Mouse (Mus musculus) myocyte (in vitro differentiated cells): ENCODE data around the gene F12. TPM values are rescaled to one million over a fixed set of nuclear protein-coding genes. Genes with fewer than 3 reads are reported as not detected.

Experiments used
- H3K27me3 ChIP-seq: one replicate; pipeline ENCODE4 v1.6.1; 2011; ENCODE audit not compliant: control insufficient read depth, insufficient read depth, insufficient read length
- H3K36me3 ChIP-seq: one replicate; pipeline ENCODE4 v1.6.1; 2011; ENCODE audit not compliant: control insufficient read depth, insufficient read depth
- H3K4me2 ChIP-seq: one replicate; pipeline ENCODE4 v1.6.1; 2011; ENCODE audit warnings: low read depth, control low read depth
- H3K4me3 ChIP-seq: one replicate; pipeline ENCODE4 v1.5.1; 2011; ENCODE audit warnings: mild to moderate bottlenecking, control low read depth, moderate library complexity
- H3K79me2 ChIP-seq: one replicate; pipeline ENCODE4 v1.6.1; 2011; ENCODE audit not compliant: control insufficient read depth, insufficient read depth
- H3ac ChIP-seq: one replicate; pipeline ENCODE4 v1.6.1; 2011; ENCODE audit not compliant: control insufficient read depth, insufficient read length
- CEBPB ChIP-seq: IDR thresholded peaks from 2 replicates; pipeline ENCODE4 v1.6.1; 2011; ENCODE audit warnings: mild to moderate bottlenecking, moderate library complexity; ENCODE audit not compliant: poor library complexity, insufficient read depth, severe bottlenecking
- E2F4 ChIP-seq: IDR thresholded peaks from one replicate; pipeline ENCODE4 v1.6.1; 2011; ENCODE audit warnings: mild to moderate bottlenecking, control low read depth, moderate library complexity; ENCODE audit not compliant: insufficient read depth
- MAX ChIP-seq: IDR thresholded peaks from one replicate; pipeline ENCODE4 v1.6.1; 2011; ENCODE audit warnings: low read depth, mild to moderate bottlenecking, control low read depth
- MYOD1 ChIP-seq, 3 experiments: IDR thresholded peaks; one replicate each; pipeline ENCODE4 v1.6.1; 2011; ENCODE audit warnings: control low read depth in 2 of 3, low read depth in 2 of 3, mild to moderate bottlenecking in 2 of 3, moderate library complexity in 1 of 3; ENCODE audit not compliant: insufficient read length in 2 of 3, control insufficient read depth in 1 of 3
- MYOG ChIP-seq, 3 experiments: IDR thresholded peaks; one replicate each; pipeline ENCODE4 v1.6.1; 2011; ENCODE audit warnings: control low read depth in 2 of 3, low read depth in 2 of 3, mild to moderate bottlenecking in 2 of 3; ENCODE audit not compliant: insufficient read length in 2 of 3, control insufficient read depth in 1 of 3, insufficient read depth in 1 of 3
- POLR2A ChIP-seq: IDR thresholded peaks from one replicate; pipeline ENCODE4 v1.6.1; 2011; ENCODE audit warnings: low read depth, mild to moderate bottlenecking, control low read depth, moderate library complexity; ENCODE audit not compliant: insufficient read length
- POLR2AphosphoS2 ChIP-seq: IDR thresholded peaks from one replicate; pipeline ENCODE4 v1.6.1; 2011; ENCODE audit warnings: low read depth, control low read depth; ENCODE audit not compliant: insufficient read length
- REST ChIP-seq: IDR thresholded peaks from one replicate; pipeline ENCODE4 v1.6.1; 2011; ENCODE audit warnings: mild to moderate bottlenecking, control low read depth, moderate library complexity; ENCODE audit not compliant: insufficient read depth, insufficient read length
- SRF ChIP-seq: IDR thresholded peaks from one replicate; pipeline ENCODE4 v1.6.1; 2011; ENCODE audit warnings: low read depth; ENCODE audit not compliant: control insufficient read depth, insufficient read length
- TCF12 ChIP-seq: IDR thresholded peaks from one replicate; pipeline ENCODE4 v1.6.1; 2011; ENCODE audit warnings: mild to moderate bottlenecking, control low read depth; ENCODE audit not compliant: poor library complexity, insufficient read depth, severe bottlenecking
- TCF3 ChIP-seq: IDR thresholded peaks from one replicate; pipeline ENCODE4 v1.6.1; 2011; ENCODE audit warnings: low read depth, control low read depth; ENCODE audit not compliant: insufficient read length
- USF1 ChIP-seq: IDR thresholded peaks from one replicate; pipeline ENCODE4 v1.6.1; 2011; ENCODE audit warnings: low read depth, mild to moderate bottlenecking, control low read depth, moderate library complexity
- polyA plus RNA-seq: library from polyadenylated mRNA; unstranded; fragments of >200 nt; fragmentation: generic; extraction: Trizol; gene quantifications from one replicate; pipeline ENCODE4 v1.2.1, GENCODE M21; 2012; ENCODE audit warnings: missing spikeins

Gene F12
- polyA plus RNA-seq, 1 experiment = not detected

DNA sequence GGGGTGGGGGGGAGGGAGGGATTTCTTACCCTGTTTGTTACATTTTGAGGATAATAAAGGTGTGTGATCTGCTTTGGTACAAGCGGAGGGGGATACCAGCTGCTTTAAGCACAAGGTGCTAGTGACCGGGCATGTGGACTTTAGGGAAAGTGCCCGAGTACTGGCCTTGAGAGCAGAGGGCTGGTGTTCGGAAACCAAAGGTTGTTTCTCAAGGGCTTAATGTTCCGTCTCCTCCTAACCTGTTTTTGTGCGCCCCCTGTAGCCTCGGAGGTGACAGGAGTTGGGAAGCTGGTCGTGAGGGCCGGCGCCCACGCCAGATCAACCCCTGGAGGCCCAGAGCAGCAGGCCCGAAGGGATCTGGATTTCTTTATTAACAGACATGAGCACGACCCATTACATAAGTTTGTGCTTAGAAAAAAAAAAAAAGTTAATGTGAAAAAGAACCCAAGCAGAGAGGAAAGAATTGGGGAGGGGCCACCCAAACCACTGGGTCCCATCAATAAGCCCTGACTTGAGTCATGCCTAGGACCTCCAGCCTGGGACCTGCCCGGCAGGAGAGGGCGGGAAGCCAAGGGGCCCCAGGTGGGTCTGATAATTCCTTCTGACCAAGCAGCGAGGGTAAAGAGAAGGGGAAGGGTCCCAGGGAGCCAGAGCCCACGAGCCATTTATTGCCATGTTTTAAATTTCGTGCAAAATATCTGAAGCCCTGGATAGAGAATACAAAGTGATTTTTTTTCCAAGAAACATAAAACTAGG is 46.7 kb upstream of the F12 start:
- H3K27me3 ChIP-seq = no peaks in the 10 kb centered on the region
- peak overlapping the region; percentile 92 for H3K4me2 ChIP-seq
- no peaks in the 10 kb centered on the region for H3K79me2 ChIP-seq
- TF ChIP-seq POLR2AphosphoS2 (no peak), SRF (no peak), TCF12 (no peak), USF1 (no peak), TCF3 (no peak), POLR2A (no peak)
- no peak overlapping the region for H3ac ChIP-seq
- H3K36me3 ChIP-seq = peaks cover 11% of the 10 kb centered on the region
- H3K4me3 ChIP-seq = peak overlapping the region; percentile 22

- H3K27me3 ChIP-seq = no peaks in the 10 kb centered on the region
- TF ChIP-seq POLR2A (peak; percentile 51), MAX (no peak), POLR2AphosphoS2 (peak; percentile 86), SRF (no peak), E2F4 (no peak), MYOD1 (IDR thresholded peaks at IDR 0.05; ENCODE audit: control insufficient read depth in 1 of 3, insufficient read length in 2 of 3, low read depth in 2 of 3) (peak in 1 of 3 experiments; percentile 49), REST (no peak), MYOG (IDR thresholded peaks at IDR 0.05; ENCODE audit: control insufficient read depth in 1 of 3, insufficient read depth in 1 of 3, insufficient read length in 2 of 3, low read depth in 2 of 3) (peak in 1 of 3 experiments; percentile 29)
- H3K4me2 ChIP-seq = peak overlapping the region; percentile 92
- peaks cover 11% of the 10 kb centered on the region for H3K36me3 ChIP-seq
- H3K79me2 ChIP-seq = no peaks in the 10 kb centered on the region
- peak overlapping the region; percentile 62 for H3ac ChIP-seq
- peak overlapping the region; percentile 22 for H3K4me3 ChIP-seq
These were observed 45.8 kb upstream of the F12 start for GRCm38 (mm10) chr13:55472132-55473022.

DNA sequence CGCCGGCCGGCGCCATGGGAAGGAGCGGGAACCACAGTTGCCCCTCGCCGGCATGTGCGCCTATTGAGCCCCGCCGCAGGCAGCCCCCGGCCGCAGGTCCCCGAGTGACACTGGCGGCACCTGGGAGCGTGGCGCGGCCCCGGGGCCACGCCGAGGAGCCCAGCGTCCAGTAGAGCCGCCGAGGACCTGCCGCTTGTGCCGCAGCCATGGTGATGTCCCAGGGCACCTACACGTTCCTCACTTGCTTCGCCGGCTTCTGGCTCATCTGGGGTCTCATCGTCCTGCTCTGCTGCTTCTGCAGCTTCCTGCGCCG is 45.2 kb upstream of the F12 start:
- peak overlapping the region; percentile 62 for H3ac ChIP-seq
- TF ChIP-seq MAX = no peak
- peak; percentile 8 for TF ChIP-seq POLR2AphosphoS2
- H3K4me2 ChIP-seq = peak overlapping the region; percentile 92
- H3K4me3 ChIP-seq = peak overlapping the region; percentile 22
- H3K27me3 ChIP-seq = no peaks in the 10 kb centered on the region
- peaks cover 8% of the 10 kb centered on the region for H3K36me3 ChIP-seq
- H3K79me2 ChIP-seq = no peaks in the 10 kb centered on the region

DNA sequence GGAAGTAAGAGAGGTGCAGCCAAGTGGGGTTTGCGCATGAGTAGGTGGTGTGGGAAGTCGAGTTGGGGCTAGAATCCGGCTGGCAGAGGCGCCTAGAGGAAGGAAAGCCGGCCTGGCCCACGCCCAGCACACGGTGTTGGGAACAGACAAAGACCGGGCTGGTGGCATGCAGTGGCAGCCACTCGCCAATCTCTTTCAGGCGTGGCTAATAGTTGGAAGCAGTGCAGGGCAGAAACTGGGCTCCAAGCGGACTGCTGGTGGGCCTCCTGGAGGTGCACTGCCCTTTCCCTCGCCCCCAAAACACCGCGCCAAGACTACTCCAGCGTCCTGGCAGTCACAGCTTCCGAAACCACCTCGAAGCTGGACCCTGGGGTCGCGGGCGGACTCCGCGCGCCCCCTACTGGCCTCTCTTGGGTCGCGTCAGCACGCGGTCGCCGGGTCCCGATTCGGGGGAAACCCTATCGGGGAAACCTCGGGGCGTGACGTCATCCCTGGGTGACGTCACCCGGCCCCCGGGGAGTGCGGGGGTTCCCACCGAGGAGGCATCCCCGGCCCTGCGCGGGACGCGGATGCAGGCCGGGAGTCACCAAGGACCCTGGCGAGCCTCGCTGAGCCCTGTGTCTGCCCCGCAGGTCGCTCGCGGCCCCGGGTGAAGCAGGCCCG is 44.7 kb upstream of the F12 start:
- H3K4me3 ChIP-seq = peak overlapping the region; percentile 22
- peak overlapping the region; percentile 62 for H3ac ChIP-seq
- H3K36me3 ChIP-seq = peaks cover 8% of the 10 kb centered on the region
- no peak for TF ChIP-seq E2F4
- no peak for TF ChIP-seq MAX
- TF ChIP-seq TCF12 = no peak
- no peak for TF ChIP-seq POLR2A
- TF ChIP-seq SRF = peak; percentile 20
- TF ChIP-seq USF1 = no peak
- no peak for TF ChIP-seq REST
- TF ChIP-seq TCF3 = no peak
- peak in 1 of 3 experiments; percentile 25 for TF ChIP-seq MYOD1 (IDR thresholded peaks at IDR 0.05; ENCODE audit: control insufficient read depth in 1 of 3, insufficient read length in 2 of 3, low read depth in 2 of 3)
- TF ChIP-seq POLR2AphosphoS2 = no peak
- TF ChIP-seq CEBPB = no peak
- no peak for TF ChIP-seq MYOG (IDR thresholded peaks at IDR 0.05; ENCODE audit: control insufficient read depth in 1 of 3, insufficient read depth in 1 of 3, insufficient read length in 2 of 3, low read depth in 2 of 3)
- no peaks in the 10 kb centered on the region for H3K27me3 ChIP-seq
- no peaks in the 10 kb centered on the region for H3K79me2 ChIP-seq
- peak overlapping the region; percentile 92 for H3K4me2 ChIP-seq

DNA sequence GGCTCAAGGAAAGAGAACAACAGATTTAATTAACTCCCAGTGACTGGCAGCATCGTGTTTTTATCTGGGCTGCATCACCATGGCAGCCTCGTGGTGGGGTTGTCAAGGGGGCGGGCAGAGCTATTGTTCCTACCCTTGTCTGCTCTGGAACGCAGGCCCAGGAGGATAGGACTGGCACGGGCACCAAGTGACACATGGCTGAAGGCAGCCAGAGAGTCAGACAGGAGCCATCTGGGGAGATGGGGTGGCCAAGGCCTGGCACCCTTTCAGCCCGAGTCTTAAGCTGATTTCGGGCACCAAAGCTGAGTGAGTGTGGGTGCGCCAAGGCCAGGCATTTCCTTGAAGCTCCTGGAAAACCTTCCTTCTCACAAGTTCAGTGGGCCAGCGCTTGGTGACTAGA is 43.8 kb upstream of the F12 start:
- peak; percentile 19 for TF ChIP-seq POLR2AphosphoS2
- no peak for TF ChIP-seq REST
- H3K27me3 ChIP-seq = no peaks in the 10 kb centered on the region
- peaks cover under 1% of the 10 kb centered on the region for H3K36me3 ChIP-seq
- H3K4me3 ChIP-seq = no peak overlapping the region
- no peaks in the 10 kb centered on the region for H3K79me2 ChIP-seq
- no peak overlapping the region for H3ac ChIP-seq
- H3K4me2 ChIP-seq = no peak overlapping the region
